Mouse (Mus musculus) C3H10T1/2 (cell line): ENCODE measurements around the gene Prdm11. TPM values are rescaled to one million over a fixed set of nuclear protein-coding genes. Genes with fewer than 3 reads are reported as not detected.

Source experiments
- polyA plus RNA-seq, 2 experiments: library from polyadenylated mRNA; unstranded; fragments of >200 nt; fragmentation: generic; extraction: Trizol; gene quantifications; one replicate each; pipeline ENCODE4 v1.2.1; 2012; ENCODE audit warnings: missing spikeins in 2 of 2

Prdm11 gene
- 1 to 10 TPM; 2.5 to 6.9 TPM for polyA plus RNA-seq

GRCm38 (mm10) chr2:93045818-93046508 lies at the start of gene Prdm11:
Prdm11 (minus strand) TSS chr2:93046167.

Other genes starting within 250 kb of the Prdm11 start
- under 1 TPM; 0.06 to 0.20 TPM for gene Syt13, start 131.1 kb downstream of the Prdm11 start, polyA plus RNA-seq
- under 1 TPM; 0.01 to 0.09 TPM for gene Trp53i11, start 141.4 kb upstream of the Prdm11 start, polyA plus RNA-seq